Mouse (Mus musculus): ENCODE measurements around the gene Tacc2. TPM values are rescaled to one million over a fixed set of nuclear protein-coding genes. Genes with fewer than 3 reads are reported as not detected.
A peak's percentile ranks its signal among the peaks of the same experiment; 100 is the strongest.

The Tacc2 gene
- polyA plus RNA-seq, 1 experiment from 2014 or later: 43.8 TPM

DNA sequence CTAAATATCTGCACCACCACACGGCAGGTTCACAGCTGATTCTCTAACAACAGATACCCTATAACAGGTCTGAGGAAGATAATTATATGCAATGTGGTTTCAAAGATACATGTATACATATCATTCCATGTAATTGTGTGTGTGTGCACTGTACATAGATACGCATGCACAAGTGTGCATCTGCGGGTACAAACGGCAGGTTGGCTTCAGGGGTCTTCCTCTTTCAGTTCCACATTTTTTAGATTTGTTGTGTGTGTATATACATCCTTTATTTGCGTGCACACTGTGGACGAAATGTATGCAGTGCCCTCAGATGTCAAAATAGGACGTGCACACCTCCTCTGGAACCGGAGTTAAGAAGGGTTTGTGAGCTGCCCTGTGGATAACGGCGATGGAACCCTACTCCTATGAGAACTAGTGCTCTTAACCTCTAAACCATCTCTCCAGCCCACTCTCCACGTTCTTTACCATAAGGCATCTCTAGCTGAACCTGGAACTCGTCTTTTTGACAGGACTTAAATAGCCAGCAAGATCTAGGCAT is 29.5 kb upstream of the Tacc2 start:
- H3K36me3 ChIP-seq: peaks cover 28% of the 10 kb centered on the region
- H3K4me3 ChIP-seq: peak overlapping the region; percentile 92
- 85% methylated on average over 12 of the region's 12 CpGs for WGBS
- H3K27ac ChIP-seq: no peak overlapping the region
- H3K27me3 ChIP-seq: no peaks in the 10 kb centered on the region
- H3K4me2 ChIP-seq: peak overlapping the region; percentile 84; the same call in 1 of the 2 replicates
- no peak overlapping the region for H3K9ac ChIP-seq
- peaks cover 22% of the 10 kb centered on the region for H3K4me1 ChIP-seq
- ATAC-seq (ENCODE audit: insufficient number of reproducible peaks, insufficient read depth, low FRiP score, low TSS enrichment, low read depth): no peak
- no peaks in the 10 kb centered on the region for H3K9me3 ChIP-seq

GRCm38 (mm10) chr7:130552780-130553179 is 24.5 kb upstream of the Tacc2 start:
- Histone ChIP-seq H3K4me2 (no peak overlapping the region), H3K27ac (peak overlapping the region; percentile 40; the same call in 1 of the 2 replicates), H3K9ac (0 out of 2 replicates have a peak overlapping the region, but pooled peaks have one; percentile 3), H3K36me3 (no peaks in the 10 kb centered on the region), H3K4me1 (peaks cover 16% of the 10 kb centered on the region; the same call in 1 of the 2 replicates), H3K4me3 (no peak overlapping the region), H3K9me3 (no peaks in the 10 kb centered on the region), H3K27me3 (no peaks in the 10 kb centered on the region)
- 53% methylated on average over 5 of the region's 5 CpGs for WGBS
- no peak for ATAC-seq (ENCODE audit: insufficient number of reproducible peaks, insufficient read depth, low FRiP score, low TSS enrichment, low read depth)

GRCm38 (mm10) chr7:130553321-130553720 is 23.9 kb upstream of the Tacc2 start:
- Histone ChIP-seq H3K4me3 (no peak overlapping the region), H3K9me3 (no peaks in the 10 kb centered on the region), H3K27me3 (no peaks in the 10 kb centered on the region), H3K9ac (no peak overlapping the region), H3K36me3 (no peaks in the 10 kb centered on the region), H3K4me1 (peaks cover 16% of the 10 kb centered on the region; the same call in 1 of the 2 replicates), H3K4me2 (no peak overlapping the region), H3K27ac (peak overlapping the region; percentile 40; the same call in 1 of the 2 replicates)
- WGBS: 45% methylated on average over 4 of the region's 4 CpGs
- no peak for ATAC-seq (ENCODE audit: insufficient number of reproducible peaks, insufficient read depth, low FRiP score, low TSS enrichment, low read depth)

- Histone ChIP-seq H3K4me3 (no peak overlapping the region), H3K4me1 (peaks cover 16% of the 10 kb centered on the region; the same call in 1 of the 2 replicates), H3K4me2 (no peak overlapping the region), H3K9me3 (no peaks in the 10 kb centered on the region), H3K36me3 (no peaks in the 10 kb centered on the region), H3K27ac (no peak overlapping the region), H3K9ac (no peak overlapping the region), H3K27me3 (no peaks in the 10 kb centered on the region)
- no peak for ATAC-seq (ENCODE audit: insufficient number of reproducible peaks, insufficient read depth, low FRiP score, low TSS enrichment, low read depth)
- WGBS: 65% methylated on average over 5 of the region's 5 CpGs
Observed at GRCm38 (mm10) chr7:130555597-130555996, 21.6 kb upstream of the Tacc2 start.

GRCm38 (mm10) chr7:130558592-130558991 is 18.6 kb upstream of the Tacc2 start:
- Histone ChIP-seq H3K27me3 (no peaks in the 10 kb centered on the region), H3K9me3 (no peaks in the 10 kb centered on the region), H3K9ac (no peak overlapping the region), H3K4me2 (no peak overlapping the region), H3K4me3 (no peak overlapping the region), H3K36me3 (no peaks in the 10 kb centered on the region), H3K4me1 (0 out of 2 replicates have a peak, but pooled peaks cover 5% of the 10 kb centered on the region), H3K27ac (no peak overlapping the region)
- 77% methylated on average over 4 of the region's 4 CpGs for WGBS
- no peak for ATAC-seq (ENCODE audit: insufficient number of reproducible peaks, insufficient read depth, low FRiP score, low TSS enrichment, low read depth)

DNA sequence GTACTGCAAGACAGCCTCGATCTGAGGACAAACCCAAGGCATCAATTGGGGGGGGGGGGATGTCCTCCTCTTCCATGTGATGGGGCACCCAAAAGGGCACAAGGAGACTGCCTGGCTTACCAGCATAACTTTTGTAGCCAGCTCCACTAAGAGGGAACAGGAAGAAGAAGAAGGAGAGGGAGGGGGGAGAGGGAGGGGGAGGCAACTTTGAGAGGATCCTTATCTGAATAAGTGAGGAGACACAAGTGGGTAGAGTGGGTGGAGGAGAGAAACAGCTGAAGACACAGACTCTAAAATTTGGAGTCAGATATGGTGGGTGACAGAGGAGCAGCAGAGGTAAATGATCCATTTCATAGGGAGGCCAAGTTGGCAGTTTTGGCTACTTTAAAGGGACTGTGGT is 16.3 kb upstream of the Tacc2 start:
- Histone ChIP-seq H3K9ac (no peak overlapping the region), H3K27me3 (no peaks in the 10 kb centered on the region), H3K27ac (no peak overlapping the region), H3K9me3 (no peaks in the 10 kb centered on the region), H3K4me1 (no peaks in the 10 kb centered on the region), H3K36me3 (no peaks in the 10 kb centered on the region), H3K4me3 (no peak overlapping the region), H3K4me2 (no peak overlapping the region)
- no peak for ATAC-seq (ENCODE audit: insufficient number of reproducible peaks, insufficient read depth, low FRiP score, low TSS enrichment, low read depth)
- WGBS: 67% methylated on average over 1 of the region's 1 CpGs

DNA sequence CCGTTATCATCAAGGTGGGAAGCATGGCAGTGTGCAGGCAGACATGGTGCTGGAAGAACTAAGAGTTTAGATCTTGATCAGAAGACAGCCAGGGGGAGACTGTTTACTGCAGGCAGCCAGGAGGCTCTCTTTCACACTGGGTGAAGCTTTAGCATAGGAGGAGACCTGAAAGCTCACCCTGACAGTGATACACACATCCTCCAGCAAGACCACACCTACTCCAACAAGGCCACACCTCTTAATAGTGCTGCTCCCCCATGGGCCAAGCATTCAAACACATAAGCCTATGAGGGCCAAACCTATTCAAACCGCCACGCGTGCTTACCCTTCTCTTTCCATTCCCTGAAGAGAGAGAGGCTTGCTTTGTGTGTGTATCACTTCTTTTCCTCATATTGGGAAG is 14.0 kb upstream of the Tacc2 start:
- Histone ChIP-seq H3K9me3 (no peaks in the 10 kb centered on the region), H3K4me2 (no peak overlapping the region), H3K27ac (no peak overlapping the region), H3K36me3 (no peaks in the 10 kb centered on the region), H3K4me3 (no peak overlapping the region), H3K27me3 (no peaks in the 10 kb centered on the region), H3K9ac (no peak overlapping the region), H3K4me1 (no peaks in the 10 kb centered on the region)
- ATAC-seq (ENCODE audit: insufficient number of reproducible peaks, insufficient read depth, low FRiP score, low TSS enrichment, low read depth): no peak
- WGBS: 89% methylated on average over 4 of the region's 4 CpGs

GRCm38 (mm10) chr7:130563880-130564279 is 13.4 kb upstream of the Tacc2 start:
- H3K9ac ChIP-seq: no peak overlapping the region
- no peaks in the 10 kb centered on the region for H3K4me1 ChIP-seq
- no peak overlapping the region for H3K4me2 ChIP-seq
- no peak for ATAC-seq (ENCODE audit: insufficient number of reproducible peaks, insufficient read depth, low FRiP score, low TSS enrichment, low read depth)
- WGBS: 61% methylated on average over 4 of the region's 4 CpGs
- H3K4me3 ChIP-seq: no peak overlapping the region
- no peaks in the 10 kb centered on the region for H3K27me3 ChIP-seq
- H3K9me3 ChIP-seq: no peaks in the 10 kb centered on the region
- no peak overlapping the region for H3K27ac ChIP-seq
- H3K36me3 ChIP-seq: no peaks in the 10 kb centered on the region

DNA sequence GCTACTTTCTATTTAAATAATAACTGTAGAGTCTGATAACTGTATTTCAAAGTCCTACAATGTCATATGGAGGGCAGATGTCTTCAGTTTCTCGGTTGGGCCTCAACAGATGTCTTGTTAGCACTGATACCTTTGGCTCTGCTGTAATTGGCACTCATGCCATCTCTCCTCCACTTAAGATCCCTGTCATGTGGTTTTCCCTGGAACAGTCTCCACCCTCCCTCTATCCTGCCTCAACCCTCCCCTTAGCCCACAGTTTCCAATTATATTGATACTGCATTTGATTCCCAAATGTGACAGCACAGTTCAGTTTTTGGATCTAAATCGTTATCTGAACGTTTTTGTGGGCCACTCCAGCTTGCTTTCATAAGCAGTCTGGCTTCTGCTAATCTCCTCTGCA is 12.6 kb upstream of the Tacc2 start:
- Histone ChIP-seq H3K27ac (no peak overlapping the region), H3K9me3 (no peaks in the 10 kb centered on the region), H3K36me3 (no peaks in the 10 kb centered on the region), H3K9ac (no peak overlapping the region), H3K4me2 (no peak overlapping the region), H3K4me1 (no peaks in the 10 kb centered on the region), H3K4me3 (no peak overlapping the region), H3K27me3 (no peaks in the 10 kb centered on the region)
- no peak for ATAC-seq (ENCODE audit: insufficient number of reproducible peaks, insufficient read depth, low FRiP score, low TSS enrichment, low read depth)
- WGBS: 39% methylated on average over 3 of the region's 3 CpGs

GRCm38 (mm10) chr7:130568783-130569436 is 8.3 kb upstream of the Tacc2 start:
- H3K9ac ChIP-seq: no peak overlapping the region
- H3K4me1 ChIP-seq: no peaks in the 10 kb centered on the region
- no peaks in the 10 kb centered on the region for H3K27me3 ChIP-seq
- no peaks in the 10 kb centered on the region for H3K36me3 ChIP-seq
- H3K4me2 ChIP-seq: no peak overlapping the region
- H3K9me3 ChIP-seq: no peaks in the 10 kb centered on the region
- H3K27ac ChIP-seq: no peak overlapping the region
- ATAC-seq (ENCODE audit: insufficient number of reproducible peaks, insufficient read depth, low FRiP score, low TSS enrichment, low read depth): no peak
- H3K4me3 ChIP-seq: no peak overlapping the region
- WGBS: 72% methylated on average over 9 of the region's 9 CpGs

DNA sequence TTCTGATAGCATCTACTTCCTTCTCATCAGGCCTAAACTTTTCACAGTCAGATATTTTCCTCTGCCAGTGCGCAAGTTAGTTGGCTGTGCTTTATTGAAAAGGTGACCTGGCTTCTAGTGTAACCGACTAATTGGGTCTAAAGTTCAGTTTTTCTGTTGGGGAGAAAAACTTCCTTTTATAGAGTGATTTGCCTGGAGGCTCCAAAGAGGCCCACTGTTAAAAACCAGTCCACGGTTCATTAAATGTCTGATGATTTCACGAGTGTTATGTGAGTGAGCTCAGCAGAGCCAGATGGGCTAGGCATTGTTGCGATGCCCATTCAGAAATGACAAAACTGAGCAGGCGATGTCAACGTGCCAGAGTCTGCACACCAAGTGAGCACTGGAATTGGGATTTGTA is 6.8 kb upstream of the Tacc2 start:
- Histone ChIP-seq H3K4me2 (no peak overlapping the region), H3K9ac (no peak overlapping the region), H3K9me3 (no peaks in the 10 kb centered on the region), H3K4me1 (0 out of 2 replicates have a peak, but pooled peaks cover 10% of the 10 kb centered on the region), H3K36me3 (no peaks in the 10 kb centered on the region), H3K27me3 (no peaks in the 10 kb centered on the region), H3K27ac (no peak overlapping the region), H3K4me3 (no peak overlapping the region)
- ATAC-seq (ENCODE audit: insufficient number of reproducible peaks, insufficient read depth, low FRiP score, low TSS enrichment, low read depth): no peak
- 56% methylated on average over 7 of the region's 7 CpGs for WGBS

- no peak within 1 kb of the TSS for H3K4me3 ChIP-seq
- H3K9me3 ChIP-seq: no peaks in the 10 kb centered on the region
- no peak within 1 kb of the TSS for H3K9ac ChIP-seq
- no peak within 1 kb of the TSS for H3K27ac ChIP-seq
- no peak for ATAC-seq (ENCODE audit: insufficient number of reproducible peaks, insufficient read depth, low FRiP score, low TSS enrichment, low read depth)
- no peaks in the 10 kb centered on the region for H3K27me3 ChIP-seq
- no peak within 1 kb of the TSS for H3K4me2 ChIP-seq
- WGBS: 68% methylated on average over 11 of the region's 11 CpGs
- H3K4me1 ChIP-seq: peaks cover 27% of the 10 kb centered on the region
- no peaks in the 10 kb centered on the region for H3K36me3 ChIP-seq
Observed at GRCm38 (mm10) chr7:130572821-130573220, 4.4 kb upstream of the Tacc2 start, which contains the start of gene Nsmce4a. Gene Nsmce4a (minus strand): TSS chr7:130573118.
